Mouse (Mus musculus): ENCODE data around the gene Rhot1. TPM values are rescaled to one million over a fixed set of nuclear protein-coding genes. Genes with fewer than 3 reads are reported as not detected.

Rhot1 gene
- polyA plus RNA-seq, 1 experiment: 11.5 TPM

DNA sequence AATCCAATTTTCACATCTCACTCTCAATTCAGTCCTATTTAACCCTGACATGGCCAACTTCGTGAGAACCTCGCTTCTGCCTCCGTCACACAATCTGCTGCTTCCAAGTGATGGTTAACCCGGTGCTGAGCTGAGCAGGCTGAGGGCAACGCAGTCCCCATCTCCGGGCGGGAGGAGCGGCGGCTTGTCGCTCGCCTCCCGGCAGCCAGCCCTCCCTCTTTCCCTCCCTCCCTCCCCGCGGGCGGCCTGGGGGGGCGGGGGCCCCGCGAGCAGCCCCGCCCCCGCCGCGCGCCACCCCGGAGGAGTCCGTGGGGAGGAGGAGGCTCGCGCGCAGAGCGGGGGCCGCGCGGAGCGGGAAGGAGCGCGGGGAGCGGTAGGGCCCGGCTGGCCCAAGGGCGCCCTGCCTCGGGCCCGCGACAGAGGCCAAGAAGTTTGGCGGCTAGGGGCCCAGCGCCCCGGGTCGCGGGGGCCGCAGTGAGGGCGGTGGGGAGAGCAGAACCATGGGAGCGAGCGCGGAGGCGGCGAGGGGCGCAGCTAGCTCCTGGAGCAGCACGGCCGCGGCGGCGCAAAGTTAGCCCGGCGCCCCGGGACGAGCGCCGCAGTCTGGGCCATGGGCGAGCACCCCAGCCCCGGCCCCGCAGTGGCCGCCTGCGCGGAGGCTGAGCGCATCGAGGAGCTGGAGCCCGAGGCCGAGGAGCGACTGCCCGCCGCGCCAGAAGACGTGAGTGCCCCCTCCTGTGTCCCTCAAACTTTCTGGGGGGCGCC, 91.9 kb downstream of the Rhot1 start, which contains the start of gene Rhbdl3:
TSS of gene Rhbdl3 (plus strand) at position 362 of the 765 bp plus-strand sequence.
- no peak for TF ChIP-seq GATA1 (IDR thresholded peaks at IDR 0.05; ENCODE audit: low read length)

DNA sequence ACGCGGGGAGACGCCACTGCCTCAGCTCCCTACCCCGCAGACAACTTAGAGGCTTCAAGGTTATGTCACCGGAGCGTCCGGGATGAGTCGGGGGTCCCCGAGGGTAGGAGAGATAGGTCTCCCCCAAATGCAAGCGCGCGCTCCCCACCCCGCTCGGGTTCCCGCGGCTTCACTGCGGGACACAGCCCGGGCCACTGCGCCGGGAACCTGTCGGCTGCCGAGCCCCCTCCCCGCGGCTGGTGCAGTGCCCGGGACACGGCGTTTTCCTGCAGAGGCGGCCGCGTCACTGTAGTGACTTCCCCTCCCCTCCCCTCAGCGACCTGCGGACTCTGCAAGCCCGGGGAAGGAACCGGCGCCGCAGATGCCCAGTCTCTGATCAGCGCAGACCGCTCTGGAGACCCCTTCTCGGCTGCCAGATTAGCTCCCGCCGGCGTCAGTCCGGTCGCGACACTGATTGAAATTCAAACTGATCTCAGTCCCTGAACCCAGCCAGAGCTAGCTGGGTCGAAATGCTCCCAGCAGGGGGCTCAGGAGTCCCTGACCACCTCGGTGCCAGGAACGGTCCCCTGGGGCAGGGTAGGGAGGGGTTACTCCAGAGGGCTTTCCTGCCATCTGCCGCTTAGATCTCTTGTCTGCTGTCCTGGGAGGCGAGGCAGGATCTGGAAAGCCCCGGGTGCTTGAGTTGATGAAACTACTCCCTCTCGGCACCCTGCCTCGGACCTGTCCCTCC, 92.7 kb downstream of the Rhot1 start:
- TF ChIP-seq GATA1 (IDR thresholded peaks at IDR 0.05; ENCODE audit: low read length): no peak

DNA sequence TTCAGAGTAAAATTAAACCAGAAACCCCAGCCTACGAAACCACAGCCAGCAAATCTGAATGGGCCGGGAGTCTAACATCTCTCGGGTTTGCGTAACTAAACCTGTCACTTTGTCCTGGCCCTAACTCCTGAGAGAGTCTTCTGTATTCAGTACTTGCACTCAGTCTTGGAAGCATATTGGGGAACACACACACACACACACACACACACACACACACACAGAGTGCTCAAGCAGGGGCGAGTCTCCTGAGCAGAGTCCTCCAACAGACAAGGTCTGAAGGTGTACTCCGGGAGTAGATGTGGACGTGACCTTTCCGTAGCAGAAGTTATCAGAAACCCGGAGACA, 93.2 kb downstream of the Rhot1 start:
- no peak for TF ChIP-seq GATA1 (IDR thresholded peaks at IDR 0.05; ENCODE audit: low read length)

DNA sequence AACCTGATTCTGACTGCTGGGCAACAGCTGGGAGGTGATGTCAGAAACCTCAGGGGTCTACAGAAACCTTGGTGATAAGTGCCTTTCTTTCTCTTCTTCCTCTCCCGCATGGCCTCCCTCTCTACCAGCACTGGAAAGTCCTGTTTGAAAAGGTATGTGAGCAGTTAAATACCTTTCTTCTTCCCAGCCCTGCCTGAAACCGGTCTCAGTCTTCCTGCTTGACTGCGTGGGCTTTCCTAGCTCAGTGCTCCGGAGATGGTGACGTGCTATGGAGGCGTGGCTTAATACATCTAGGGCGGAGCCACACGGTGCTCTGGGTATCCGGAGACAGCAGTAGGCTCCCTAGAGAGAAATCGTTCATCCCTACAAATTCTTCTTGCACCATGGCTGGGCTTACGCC, 93.7 kb downstream of the Rhot1 start:
- no peak for TF ChIP-seq GATA1 (IDR thresholded peaks at IDR 0.05; ENCODE audit: low read length)

DNA sequence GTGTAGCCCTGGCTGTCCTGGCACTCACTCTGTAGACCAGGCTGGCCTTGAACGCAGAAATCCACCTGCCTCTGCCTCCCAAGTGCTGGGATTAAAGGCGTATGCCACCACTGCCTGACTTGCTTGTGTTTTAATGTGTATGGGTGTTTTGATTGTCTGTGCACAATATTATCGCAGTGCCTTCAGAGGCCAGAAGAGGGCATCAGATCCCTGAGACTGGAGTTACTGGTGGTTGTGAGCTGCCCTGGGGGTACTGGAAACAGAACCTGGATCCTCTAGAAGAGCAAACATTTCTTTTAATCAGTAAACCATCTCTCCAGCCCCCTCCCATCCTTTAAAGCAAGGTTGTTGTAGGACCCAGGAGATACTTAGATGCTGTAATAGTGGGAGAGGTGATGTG, 94.9 kb downstream of the Rhot1 start:
- TF ChIP-seq GATA1 (IDR thresholded peaks at IDR 0.05; ENCODE audit: low read length): no peak

DNA sequence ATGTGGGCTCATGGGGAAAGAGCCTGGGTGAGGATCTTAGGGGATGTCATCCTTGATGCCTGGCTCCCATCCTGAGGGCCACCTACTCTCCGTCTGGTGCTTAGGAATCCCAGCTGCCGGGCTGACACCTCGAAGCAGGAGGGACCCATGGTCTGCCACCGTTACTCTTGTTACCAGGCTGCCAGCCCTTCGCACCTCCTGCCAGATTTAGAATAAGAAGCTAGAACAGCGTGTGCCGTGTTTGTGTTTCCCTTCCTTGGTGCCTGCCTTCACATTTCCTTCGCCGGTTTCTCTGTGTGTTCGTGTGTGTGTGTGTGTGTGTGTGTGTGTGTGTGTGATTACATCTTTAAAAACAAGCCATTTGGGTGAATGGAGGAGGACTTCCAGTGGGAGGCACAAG, 96.0 kb downstream of the Rhot1 start:
- no peak for TF ChIP-seq GATA1 (IDR thresholded peaks at IDR 0.05; ENCODE audit: low read length)

DNA sequence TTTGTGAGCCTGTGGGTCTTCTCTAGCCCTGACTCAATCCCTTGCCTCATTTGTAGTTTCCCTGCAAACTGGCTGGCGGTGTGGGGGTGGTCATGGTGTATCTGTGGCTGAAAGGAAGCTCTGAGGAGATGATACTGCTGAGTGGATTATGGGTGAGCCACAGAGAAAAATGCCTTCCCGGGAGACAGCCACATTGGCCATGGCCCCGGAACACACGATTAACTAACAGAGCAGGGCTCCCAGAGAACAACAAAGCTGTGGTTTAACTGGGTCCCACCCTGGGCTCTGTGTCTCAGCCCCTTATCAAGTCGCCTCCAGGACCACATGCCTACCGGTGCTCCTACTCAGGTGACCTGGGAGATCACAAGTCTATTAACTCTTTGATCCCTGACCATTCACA, 99.7 kb downstream of the Rhot1 start:
- TF ChIP-seq GATA1 (IDR thresholded peaks at IDR 0.05; ENCODE audit: low read length): no peak

DNA sequence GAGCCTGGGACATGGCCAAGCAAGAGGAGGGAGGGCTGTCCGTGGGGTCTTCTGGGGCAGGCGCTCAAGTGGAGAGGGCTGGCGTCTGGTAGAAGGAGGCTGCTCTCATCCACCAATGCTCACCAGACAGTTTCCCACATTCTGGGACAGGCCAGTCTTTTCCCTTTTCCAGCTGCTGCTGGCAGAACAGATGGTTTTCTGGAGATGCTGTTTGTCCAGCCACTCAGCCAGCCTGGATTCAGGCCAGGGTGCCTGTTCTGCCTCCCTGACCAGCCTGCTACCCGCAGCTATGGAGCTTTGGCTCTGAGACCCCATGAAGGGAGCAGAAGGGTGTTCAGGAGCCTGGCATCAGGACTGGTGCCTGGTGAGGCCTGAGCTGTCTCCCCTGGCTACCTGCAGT, 102.5 kb downstream of the Rhot1 start:
- TF ChIP-seq GATA1 (IDR thresholded peaks at IDR 0.05; ENCODE audit: low read length): no peak

DNA sequence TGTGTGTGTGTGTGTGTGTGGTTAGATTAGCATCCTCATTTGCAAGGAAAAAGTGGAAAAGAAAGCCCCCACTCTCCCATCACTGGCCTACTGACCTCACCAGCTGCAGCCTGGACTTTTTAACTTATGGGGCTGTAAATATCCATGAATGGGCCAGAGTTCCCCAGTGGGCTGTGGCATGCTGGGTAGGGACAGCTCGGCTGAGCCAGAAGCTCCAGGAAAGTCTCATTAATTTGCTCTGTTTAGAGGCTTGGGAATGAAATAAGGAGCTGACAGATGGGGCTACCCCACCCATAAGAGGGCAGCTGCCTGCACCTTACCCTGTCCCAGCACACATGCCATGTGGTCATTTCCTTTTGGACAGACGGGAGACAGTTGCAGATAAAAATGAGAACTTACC, 103.2 kb downstream of the Rhot1 start:
- no peak for TF ChIP-seq GATA1 (IDR thresholded peaks at IDR 0.05; ENCODE audit: low read length)

DNA sequence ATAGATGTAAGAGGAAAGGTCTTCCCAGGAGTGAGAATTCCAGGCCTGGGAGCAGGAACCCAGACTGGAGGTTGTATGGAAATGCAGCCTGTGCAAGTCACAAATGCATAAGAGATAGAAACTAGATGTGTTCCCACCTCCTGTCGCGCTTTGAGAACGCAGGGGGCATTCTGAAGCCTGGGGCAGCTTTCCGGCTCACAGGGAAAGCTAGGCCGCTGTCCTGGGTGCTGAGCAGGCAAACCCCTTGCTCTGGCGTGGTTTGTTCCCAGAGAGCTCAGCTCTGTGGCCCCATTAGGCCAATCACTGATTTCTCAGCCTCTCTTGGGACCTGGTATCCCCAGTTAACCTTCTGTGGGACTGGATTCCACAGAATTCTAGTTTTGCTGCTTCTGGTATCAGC, 103.7 kb downstream of the Rhot1 start:
- no peak for TF ChIP-seq GATA1 (IDR thresholded peaks at IDR 0.05; ENCODE audit: low read length)

DNA sequence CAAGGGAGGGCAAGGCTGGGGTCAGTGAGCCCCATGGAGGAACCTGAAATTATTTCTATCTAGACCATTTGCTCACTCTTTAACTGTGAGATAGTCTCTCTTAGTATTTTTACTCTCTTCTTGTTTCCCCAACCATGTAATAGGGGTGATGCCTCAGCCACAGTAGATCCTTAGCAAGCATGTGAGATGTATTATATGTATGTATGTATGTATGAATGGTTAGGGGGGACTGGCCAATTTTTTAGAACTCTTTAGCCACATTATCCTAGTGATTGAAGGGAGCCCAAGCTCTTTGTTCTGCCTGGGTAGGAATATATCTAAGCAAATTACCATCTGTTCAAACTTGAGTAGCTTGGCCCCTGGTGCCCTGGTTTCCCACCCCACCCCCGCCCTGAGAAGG, 104.6 kb downstream of the Rhot1 start:
- no peak for TF ChIP-seq GATA1 (IDR thresholded peaks at IDR 0.05; ENCODE audit: low read length)

DNA sequence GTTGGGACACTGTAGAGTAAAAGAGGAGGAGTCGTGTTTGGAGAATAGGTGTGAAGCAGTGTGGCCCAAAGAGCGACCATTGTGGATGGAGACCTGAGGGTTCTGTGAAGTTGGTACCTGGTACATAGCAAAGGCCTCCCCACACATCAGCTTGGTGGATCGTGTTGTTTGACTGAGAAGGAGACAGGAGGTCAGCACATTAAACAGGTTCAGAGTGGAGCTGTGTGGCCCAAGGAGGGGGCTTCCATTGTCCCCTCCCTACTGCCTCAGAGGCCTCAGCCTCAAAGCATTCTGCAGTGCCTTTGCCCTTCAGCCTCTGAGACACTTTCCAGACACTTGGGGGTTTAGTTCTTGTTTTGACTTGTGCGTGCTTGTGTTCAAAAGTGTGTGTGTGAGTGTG, 105.1 kb downstream of the Rhot1 start:
- TF ChIP-seq GATA1 (IDR thresholded peaks at IDR 0.05; ENCODE audit: low read length): no peak

DNA sequence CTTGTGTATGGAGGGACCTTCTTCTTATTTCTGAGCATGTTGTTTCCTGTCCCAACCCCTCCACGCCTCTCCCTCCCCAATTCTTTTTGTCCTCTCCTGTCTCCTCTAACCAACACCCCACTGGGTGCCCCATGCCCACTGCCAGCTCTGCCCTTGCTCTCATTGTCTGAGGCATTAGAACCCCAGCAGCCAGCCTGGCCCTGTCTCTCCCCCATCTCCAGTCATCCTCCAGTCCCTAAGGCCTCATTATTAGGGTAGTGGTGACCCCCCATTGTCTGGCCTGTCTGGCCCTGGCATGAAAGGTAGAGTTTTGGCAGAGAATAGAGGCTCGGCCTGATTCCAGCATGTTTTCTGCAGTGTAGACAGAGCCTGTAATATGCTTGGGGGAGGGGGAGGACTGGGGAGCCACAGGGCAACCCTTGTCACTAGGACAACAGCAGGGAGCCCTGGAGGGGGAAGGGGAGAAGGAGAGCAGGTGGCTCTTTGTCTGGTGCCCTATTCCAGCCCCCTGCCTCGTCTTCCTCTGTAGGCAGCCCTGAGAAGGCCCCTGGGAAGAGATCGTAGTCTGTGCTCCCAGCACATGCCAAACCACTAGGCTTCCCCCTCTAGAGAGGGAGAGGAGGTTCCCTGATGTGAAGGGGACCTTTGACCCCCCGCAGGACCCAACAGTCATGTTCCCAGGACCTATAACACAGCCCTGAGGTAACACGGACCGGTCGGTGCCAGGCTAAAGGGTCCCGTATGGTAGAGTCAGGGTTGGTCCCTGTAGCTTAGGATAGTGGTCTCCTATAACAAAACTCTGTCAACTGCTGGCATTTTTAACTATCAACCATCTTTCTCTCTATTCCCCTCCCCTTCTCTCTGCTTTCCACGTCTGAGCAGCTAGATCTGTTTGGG, 107.2 kb downstream of the Rhot1 start:
- no peak for TF ChIP-seq GATA1 (IDR thresholded peaks at IDR 0.05; ENCODE audit: low read length)

Other genes with a start within 250 kb of the Rhot1 start
- gene Utp6, start 246.6 kb upstream of the Rhot1 start, polyA plus RNA-seq (2012): 3.4 and 4.1 TPM in 2 replicates
- gene Suz12, start 215.9 kb upstream of the Rhot1 start, polyA plus RNA-seq (2012): 42.6 and 56.9 TPM in 2 replicates
- gene Crlf3, start 128.0 kb upstream of the Rhot1 start, polyA plus RNA-seq (2012): 30.1 and 34.5 TPM in 2 replicates
- 3.8 and 5.1 TPM in 2 replicates for gene Atad5, start 119.6 kb upstream of the Rhot1 start, polyA plus RNA-seq (2012)
- gene Tefm, start 66.8 kb upstream of the Rhot1 start, polyA plus RNA-seq (2012): 1.1 TPM in 2 replicates
- not detected in 2 replicates for gene Adap2, start 54.9 kb upstream of the Rhot1 start, polyA plus RNA-seq (2012)
- 3.7 and 4.7 TPM in 2 replicates for gene Rnf135, start 25.2 kb upstream of the Rhot1 start, polyA plus RNA-seq (2012)
- 0.06 TPM in 2 replicates for gene Rhbdl3, start 91.9 kb downstream of the Rhot1 start, polyA plus RNA-seq (2012)
- gene 5730455P16Rik, start 169.0 kb downstream of the Rhot1 start, polyA plus RNA-seq (2012): 3.6 and 5.7 TPM in 2 replicates
- 15.6 and 79.1 TPM in 2 replicates for gene Zfp207, start 174.3 kb downstream of the Rhot1 start, polyA plus RNA-seq (2012)
- 57.2 and 67.3 TPM in 2 replicates for gene Psmd11, start 219.6 kb downstream of the Rhot1 start, polyA plus RNA-seq (2012)

Measured in G1E-ER4 (cell line).